Mouse (Mus musculus) MEL (cell line): ENCODE data around the gene Lmntd2.

Source experiments
- CTCF ChIP-seq, 3 experiments: IDR thresholded peaks in 2 of 3; conservative IDR thresholded peaks in 1 of 3; 2 replicates each; pipeline ENCODE4 v1.5.1; 2011 to 2012; ENCODE audit warnings: low read length in 3 of 3, low read depth in 2 of 3, mild to moderate bottlenecking in 2 of 3, improper control_type of control experiment in 1 of 3, inconsistent platforms in 1 of 3, mixed read lengths in 1 of 3, moderate library complexity in 1 of 3; ENCODE audit not compliant: control insufficient read depth in 1 of 3, insufficient read depth in 1 of 3, poor library complexity in 1 of 3, severe bottlenecking in 1 of 3
- HCFC1 ChIP-seq: IDR thresholded peaks from 2 replicates; pipeline ENCODE4 v1.6.1; 2012; ENCODE audit warnings: low read depth, mild to moderate bottlenecking, inconsistent platforms, low read length, improper control_type of control experiment, moderate library complexity
- POLR2A ChIP-seq, 2 experiments: IDR thresholded peaks; 2 replicates each; pipeline ENCODE4 v1.6.1; 2011 to 2012; ENCODE audit warnings: low read length in 2 of 2, mild to moderate bottlenecking in 2 of 2, control low read depth in 1 of 2, improper control_type of control experiment in 1 of 2, low read depth in 1 of 2, moderate library complexity in 1 of 2; ENCODE audit not compliant: control insufficient read depth in 1 of 2, insufficient read depth in 1 of 2, poor library complexity in 1 of 2
- RAD21 ChIP-seq: IDR thresholded peaks from 2 replicates; pipeline ENCODE4 v1.6.1; 2011; ENCODE audit warnings: mild to moderate bottlenecking, low read depth, low read length, improper control_type of control experiment
- ZNF384 ChIP-seq: IDR thresholded peaks from 2 replicates; pipeline ENCODE4 v1.6.1; 2012; ENCODE audit warnings: low read depth, mild to moderate bottlenecking, inconsistent platforms, low read length, improper control_type of control experiment

GRCm38 (mm10) chr7:141228279-141229067, 14.6 kb upstream of the Lmntd2 start, which contains the start of gene Phrf1:
- TF ChIP-seq POLR2A (IDR thresholded peaks at IDR 0.05; ENCODE audit: control insufficient read depth in 1 of 2, insufficient read depth in 1 of 2, low read depth in 1 of 2, low read length in 2 of 2, poor library complexity in 1 of 2) (peak; percentile 72 to 80; a peak in 3 of 4 replicates), CTCF (IDR thresholded peaks at IDR 0.05 in 2 of 3, conservative IDR thresholded peaks at IDR 0.05 in 1 of 3; ENCODE audit: control insufficient read depth in 1 of 3, insufficient read depth in 1 of 3, low read depth in 2 of 3, low read length in 3 of 3, poor library complexity in 1 of 3, severe bottlenecking in 1 of 3) (peak; percentile 90 to 95 (median 91)), RAD21 (no peak; the same call in 1 of the 2 replicates), ZNF384 (no peak), HCFC1 (peak; percentile 89)
